Mouse (Mus musculus): ENCODE results near the gene Rnf213.

GRCm38 (mm10) chr11:119513038-119513659, 120.2 kb downstream of the Rnf213 start:
- TF ChIP-seq CTCF (IDR thresholded peaks at IDR 0.05; ENCODE audit: borderline replicate concordance, extremely low read depth, insufficient read depth, insufficient read length) = no peak
- no peak for TF ChIP-seq POLR2A (IDR thresholded peaks at IDR 0.05; ENCODE audit: borderline replicate concordance, extremely low read depth, insufficient read depth, insufficient read length, poor library complexity, severe bottlenecking)
